Mouse (Mus musculus) midbrain, embryonic 10.5 days (tissue): ENCODE results near the gene Tango2. TPM values are rescaled to one million over a fixed set of nuclear protein-coding genes. Genes with fewer than 3 reads are reported as not detected.
A peak's percentile ranks its signal among the peaks of the same experiment; 100 is the strongest.

ENCODE experiments used
- DNase-seq: peaks from one replicate; pipeline ENCODE4 v3.0.0-alpha.2; 2017; ENCODE audit warnings: low spot score
- H3K27ac ChIP-seq: fragments of 300-500 bp; sonication (generic); replicated peaks from 2 replicates; pipeline ENCODE4 v1.5.1; 2016; ENCODE audit warnings: mild to moderate bottlenecking
- H3K27me3 ChIP-seq: fragments of 300-500 bp; sonication (generic); 2 replicates; pipeline ENCODE4 v1.6.1; 2016; ENCODE audit warnings: low read depth, mild to moderate bottlenecking; ENCODE audit not compliant: poor library complexity, severe bottlenecking
- H3K36me3 ChIP-seq: fragments of 300-500 bp; sonication (generic); 2 replicates; pipeline ENCODE4 v1.6.1; 2016; ENCODE audit warnings: mild to moderate bottlenecking, moderate library complexity
- H3K4me1 ChIP-seq: fragments of 300-500 bp; sonication (generic); 2 replicates; pipeline ENCODE4 v1.6.1; 2016
- H3K4me3 ChIP-seq: fragments of 300-500 bp; sonication (generic); 2 replicates; pipeline ENCODE4 v1.5.1; 2016; ENCODE audit warnings: mild to moderate bottlenecking, moderate library complexity
- H3K9me3 ChIP-seq: fragments of 300-500 bp; sonication (generic); replicated peaks from 2 replicates; pipeline ENCODE4 v1.6.1; 2016; ENCODE audit warnings: mild to moderate bottlenecking
- WGBS: fragments of 180-500 bp; shearing (Covaris S2); methylation state at CpG from one replicate; pipeline ENCODE4 v1.1.7; 2016; 5-methylcytosine and 5-hydroxymethylcytosine counted together
- polyA plus RNA-seq: library from polyadenylated mRNA; unstranded; fragments of >200 nt; fragmentation: Nextera tagmentation; extraction: Ambion mirVana; gene quantifications from 2 replicates; pipeline ENCODE4 v1.2.1, GENCODE M21; 2016

The Tango2 gene
- polyA plus RNA-seq, 1 experiment from 2014 or later = 40.1 TPM

- Histone ChIP-seq H3K36me3 (no peaks in the 10 kb centered on the region), H3K4me3 (no peak overlapping the region), H3K4me1 (peaks cover 84% of the 10 kb centered on the region), H3K9me3 (no peaks in the 10 kb centered on the region), H3K27me3 (no peaks in the 10 kb centered on the region), H3K27ac (peak overlapping the region; percentile 93)
- DNase-seq = no peak
- WGBS = 65% methylated on average over 8 of the region's 8 CpGs
These were observed 31.6 kb upstream of the Tango2 start for GRCm38 (mm10) chr16:18379338-18380001.

GRCm38 (mm10) chr16:18378489-18378888 lies 30.6 kb upstream of the Tango2 start:
- Histone ChIP-seq H3K27ac (peak overlapping the region; percentile 93), H3K27me3 (no peaks in the 10 kb centered on the region), H3K4me3 (no peak overlapping the region), H3K9me3 (no peaks in the 10 kb centered on the region), H3K4me1 (peaks cover 77% of the 10 kb centered on the region), H3K36me3 (no peaks in the 10 kb centered on the region)
- WGBS = 50% methylated on average over 1 of the region's 1 CpGs
- no peak for DNase-seq

GRCm38 (mm10) chr16:18377203-18377602 lies 29.3 kb upstream of the Tango2 start:
- DNase-seq = peak; percentile 41
- Histone ChIP-seq H3K4me1 (peaks cover 64% of the 10 kb centered on the region), H3K4me3 (no peak overlapping the region), H3K27me3 (no peaks in the 10 kb centered on the region), H3K9me3 (no peaks in the 10 kb centered on the region), H3K36me3 (0 out of 2 replicates have a peak, but pooled peaks cover 4% of the 10 kb centered on the region), H3K27ac (peak overlapping the region; percentile 78)
- 26% methylated on average over 3 of the region's 3 CpGs for WGBS

GRCm38 (mm10) chr16:18376297-18376954 lies 28.5 kb upstream of the Tango2 start:
- Histone ChIP-seq H3K36me3 (peaks cover 8% of the 10 kb centered on the region; the same call in 1 of the 2 replicates), H3K27ac (peak overlapping the region; percentile 78), H3K9me3 (no peaks in the 10 kb centered on the region), H3K4me3 (no peak overlapping the region), H3K4me1 (peaks cover 56% of the 10 kb centered on the region), H3K27me3 (no peaks in the 10 kb centered on the region)
- no peak for DNase-seq
- WGBS = 83% methylated on average over 6 of the region's 7 CpGs

- Histone ChIP-seq H3K36me3 (peaks cover 8% of the 10 kb centered on the region; the same call in 1 of the 2 replicates), H3K4me1 (peaks cover 28% of the 10 kb centered on the region), H3K4me3 (no peak overlapping the region), H3K27ac (no peak overlapping the region), H3K27me3 (no peaks in the 10 kb centered on the region), H3K9me3 (no peaks in the 10 kb centered on the region)
- WGBS = 90% methylated on average over 4 of the region's 4 CpGs
- no peak for DNase-seq
These were observed 25.7 kb upstream of the Tango2 start for GRCm38 (mm10) chr16:18373632-18374031.

DNA sequence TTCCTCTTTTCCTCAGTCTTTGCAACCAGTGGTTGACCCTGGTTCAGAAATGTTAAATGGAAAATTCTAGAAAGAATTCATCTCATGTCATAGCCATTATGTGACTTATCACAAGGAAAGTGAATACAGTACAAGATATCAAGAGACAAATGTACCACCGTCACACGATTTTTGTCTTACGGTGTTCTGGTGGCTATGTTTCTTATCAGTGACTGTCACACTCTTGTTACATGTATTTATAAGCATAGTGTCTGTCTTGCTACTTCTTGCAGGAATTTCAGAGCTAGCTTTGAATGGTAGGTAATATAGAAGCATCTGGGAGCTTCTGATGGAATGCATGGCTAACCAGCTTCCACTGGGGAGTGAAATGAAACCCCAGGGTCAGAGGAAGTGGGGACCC lies 22.3 kb upstream of the Tango2 start:
- Histone ChIP-seq H3K27ac (no peak overlapping the region), H3K36me3 (peaks cover 8% of the 10 kb centered on the region; the same call in 1 of the 2 replicates), H3K9me3 (no peaks in the 10 kb centered on the region), H3K4me1 (peaks cover 6% of the 10 kb centered on the region), H3K27me3 (no peaks in the 10 kb centered on the region), H3K4me3 (no peak overlapping the region)
- DNase-seq = no peak
- WGBS = 92% methylated on average over 3 of the region's 3 CpGs

- no peak for DNase-seq
- Histone ChIP-seq H3K27me3 (no peaks in the 10 kb centered on the region), H3K27ac (no peak overlapping the region), H3K9me3 (0 out of 2 replicates have a peak, but pooled peaks cover 4% of the 10 kb centered on the region), H3K4me3 (no peak overlapping the region), H3K36me3 (peaks cover 21% of the 10 kb centered on the region), H3K4me1 (no peaks in the 10 kb centered on the region)
- 88% methylated on average over 4 of the region's 4 CpGs for WGBS
These were observed 18.9 kb upstream of the Tango2 start for GRCm38 (mm10) chr16:18366849-18367248.

GRCm38 (mm10) chr16:18362948-18363347 lies 15.0 kb upstream of the Tango2 start:
- Histone ChIP-seq H3K9me3 (0 out of 2 replicates have a peak, but pooled peaks cover 4% of the 10 kb centered on the region), H3K36me3 (peaks cover 20% of the 10 kb centered on the region), H3K27ac (no peak overlapping the region), H3K4me1 (peaks cover 7% of the 10 kb centered on the region; the same call in 1 of the 2 replicates), H3K27me3 (no peaks in the 10 kb centered on the region), H3K4me3 (no peak overlapping the region)
- WGBS = 87% methylated on average over 8 of the region's 8 CpGs
- DNase-seq = no peak

DNA sequence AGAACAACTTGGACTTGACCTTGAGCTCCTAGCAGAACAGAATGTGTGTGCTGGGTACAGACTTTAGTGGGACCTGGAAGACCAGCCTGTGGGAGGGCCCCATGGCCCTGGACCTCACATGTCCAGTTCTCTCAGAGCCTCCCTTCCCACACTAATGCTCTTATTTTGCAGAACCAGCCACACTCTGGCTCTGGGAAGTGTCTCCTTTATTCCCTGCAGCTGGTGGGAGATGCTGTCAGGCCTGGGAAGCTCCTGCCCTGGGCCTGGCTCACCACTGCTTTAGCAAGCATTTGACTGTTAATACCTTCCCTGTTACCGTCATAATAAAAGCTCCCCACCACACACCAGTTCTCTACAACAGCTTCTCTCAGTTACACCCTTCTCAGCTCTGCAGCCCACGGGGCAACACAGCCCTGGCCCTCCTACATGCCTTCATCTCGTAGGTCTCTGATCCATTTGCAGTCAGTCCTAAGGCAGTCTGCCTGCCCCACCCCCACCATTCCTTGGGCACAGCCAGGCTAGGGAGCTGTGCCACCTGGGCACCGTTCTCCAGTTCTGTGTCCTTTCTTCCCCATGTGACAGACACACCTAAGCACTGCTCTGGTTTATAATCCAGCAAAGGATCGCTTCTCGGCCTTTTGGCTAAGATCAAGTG lies 12.4 kb upstream of the Tango2 start:
- Histone ChIP-seq H3K27ac (peak overlapping the region; percentile 46), H3K27me3 (no peaks in the 10 kb centered on the region)
- WGBS = 72% methylated on average over 6 of the region's 6 CpGs

DNA sequence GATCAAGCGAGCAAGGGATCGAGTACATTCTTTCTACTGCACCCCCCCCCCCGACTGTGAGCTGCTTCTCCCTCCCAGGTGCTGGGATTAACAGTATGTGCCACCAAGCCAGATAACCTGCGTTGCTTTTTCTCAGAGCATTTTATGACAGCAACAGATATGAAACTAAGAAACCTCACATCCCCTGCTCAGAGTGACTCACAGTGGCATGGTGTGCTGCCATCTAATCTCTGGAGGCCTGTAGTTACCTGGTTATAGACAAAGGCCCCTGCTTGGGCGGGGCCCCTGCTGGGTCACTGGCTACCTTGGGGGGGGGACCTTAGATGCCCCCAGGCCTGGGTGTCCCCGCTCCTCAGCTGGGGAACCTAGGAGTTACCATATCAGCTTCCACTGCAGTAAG lies 10.1 kb upstream of the Tango2 start:
- DNase-seq = no peak
- Histone ChIP-seq H3K27me3 (no peaks in the 10 kb centered on the region), H3K36me3 (peaks cover 15% of the 10 kb centered on the region), H3K4me3 (no peak overlapping the region), H3K9me3 (no peaks in the 10 kb centered on the region), H3K4me1 (peaks cover 7% of the 10 kb centered on the region; the same call in 1 of the 2 replicates), H3K27ac (no peak overlapping the region)
- 85% methylated on average over 6 of the region's 6 CpGs for WGBS

More for the DNA sequence above, 12.4 kb upstream of the Tango2 start:
- H3K4me1 ChIP-seq = peaks cover 7% of the 10 kb centered on the region; the same call in 1 of the 2 replicates
- peaks cover 20% of the 10 kb centered on the region for H3K36me3 ChIP-seq
- DNase-seq = no peak
- H3K4me3 ChIP-seq = no peak overlapping the region
- H3K9me3 ChIP-seq = 0 out of 2 replicates have a peak, but pooled peaks cover 4% of the 10 kb centered on the region

- Histone ChIP-seq H3K36me3 (peaks cover 13% of the 10 kb centered on the region), H3K4me1 (peaks cover 8% of the 10 kb centered on the region; the same call in 1 of the 2 replicates), H3K9me3 (no peaks in the 10 kb centered on the region), H3K27ac (no peak overlapping the region), H3K27me3 (no peaks in the 10 kb centered on the region), H3K4me3 (no peak overlapping the region)
- DNase-seq = no peak
- 91% methylated on average over 1 of the region's 1 CpGs for WGBS
These were observed 9.1 kb upstream of the Tango2 start for GRCm38 (mm10) chr16:18356961-18357360.

DNA sequence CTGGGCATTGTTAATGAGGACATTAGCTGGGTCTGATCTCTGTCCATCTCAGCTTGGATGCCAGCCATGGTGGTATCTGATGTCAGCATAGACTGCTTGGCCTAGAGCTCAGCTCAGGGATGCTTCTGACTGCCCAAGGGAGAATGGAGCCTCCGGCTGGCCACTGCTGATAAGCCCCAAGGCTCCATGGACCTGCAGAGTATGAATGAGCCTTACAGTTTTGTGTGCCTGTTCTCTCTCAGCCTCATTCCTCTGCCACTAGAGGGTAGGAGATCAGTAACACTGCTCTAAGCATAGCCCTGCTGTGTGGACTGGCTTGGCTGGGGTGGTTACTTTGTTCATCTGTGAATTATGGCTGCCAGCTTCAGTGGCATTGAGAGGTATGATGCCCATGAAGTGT lies 5.2 kb upstream of the Tango2 start:
- no peak overlapping the region for H3K4me3 ChIP-seq
- peaks cover 13% of the 10 kb centered on the region for H3K36me3 ChIP-seq
- peaks cover 27% of the 10 kb centered on the region for H3K27me3 ChIP-seq
- H3K4me1 ChIP-seq = peaks cover 25% of the 10 kb centered on the region
- WGBS = 86% methylated on average over 1 of the region's 1 CpGs
- no peak overlapping the region for H3K27ac ChIP-seq
- no peaks in the 10 kb centered on the region for H3K9me3 ChIP-seq
- DNase-seq = no peak
